Mouse (Mus musculus) gastrocnemius, adult 2 months (tissue): Measurements from ENCODE around the gene Leprot. TPM values are rescaled to one million over a fixed set of nuclear protein-coding genes. Genes with fewer than 3 reads are reported as not detected.

Experiments used
- DNase-seq: peaks from one replicate; pipeline ENCODE4 v3.0.0; 2022
- H3K27ac ChIP-seq: fragments of 200-600 bp; 2 replicates; pipeline ENCODE4 v1.8.1; 2022; ENCODE audit warnings: mild to moderate bottlenecking
- H3K4me3 ChIP-seq: fragments of 200-600 bp; 2 replicates; pipeline ENCODE4 v1.8.1; 2022; ENCODE audit warnings: mild to moderate bottlenecking, moderate library complexity
- CTCF ChIP-seq: fragments of 200-600 bp; IDR thresholded peaks from 2 replicates; pipeline ENCODE4 v1.8.1; 2022; ENCODE audit warnings: antibody characterized with exemption, mild to moderate bottlenecking, moderate library complexity
- intact Hi-C: fragments of 180-260 bp; cut with DNase I; formaldehyde crosslinking; loops from one replicate; pipeline ENCODE4 v1.15.1; 2025
- total RNA-seq, 2 experiments: library from RNA; stranded (reverse); gene quantifications; 2 replicates each; pipeline ENCODE4 v1.2.3; 2021

The Leprot gene
- total RNA-seq, 2 experiments from 2014 or later, result 7.4 to 12.0 TPM

GRCm38 (mm10) chr4:101646857-101647195 lies 692 bp upstream of the Leprot start:
- TF ChIP-seq CTCF, result no peak
- DNase-seq, result no peak
- peak overlapping the region; percentile 98 for H3K4me3 ChIP-seq
- intact Hi-C loops, result loop anchor here (5.0 to 10.0 kb wide), 2 partner anchors 175 to 262 kb away; no protein-coding TSS in a partner anchor
- peak overlapping the region; percentile 99 for H3K27ac ChIP-seq

GRCm38 (mm10) chr4:101647976-101648642 lies 591 bp downstream of the Leprot start:
- intact Hi-C loops, result loop anchor here (5.0 to 10.0 kb wide), 2 partner anchors 176 to 263 kb away; no protein-coding TSS in a partner anchor
- Histone ChIP-seq H3K4me3 (peak overlapping the region; percentile 98), H3K27ac (peak overlapping the region; percentile 99)
- DNase-seq, result no peak
- no peak for TF ChIP-seq CTCF

- no peak for DNase-seq
- intact Hi-C loops, result loop anchor here (5.0 to 10.0 kb wide), 2 partner anchors 176 to 264 kb away; no protein-coding TSS in a partner anchor
Observed at GRCm38 (mm10) chr4:101648745-101649144, 1.2 kb downstream of the Leprot start.

GRCm38 (mm10) chr4:101650961-101651360 lies 3.4 kb downstream of the Leprot start:
- H3K4me3 ChIP-seq, result no peak overlapping the region
- H3K27ac ChIP-seq, result no peak overlapping the region
- intact Hi-C loops, result no loop called here
- TF ChIP-seq CTCF, result no peak
- DNase-seq, result no peak

More at GRCm38 (mm10) chr4:101648745-101649144, 1.2 kb downstream of the Leprot start:
- TF ChIP-seq CTCF, result no peak
- Histone ChIP-seq H3K27ac (peak overlapping the region; percentile 99), H3K4me3 (peak overlapping the region; percentile 98)

GRCm38 (mm10) chr4:101654256-101654655 lies 6.7 kb downstream of the Leprot start:
- no peak for TF ChIP-seq CTCF
- no peak overlapping the region for H3K4me3 ChIP-seq

GRCm38 (mm10) chr4:101654788-101655414 lies 7.4 kb downstream of the Leprot start:
- no peak for TF ChIP-seq CTCF
- intact Hi-C loops, result loop anchor here (5.0 kb wide), 1 partner anchor 342 kb away; no protein-coding TSS in a partner anchor
- Histone ChIP-seq H3K4me3 (no peak overlapping the region), H3K27ac (peak overlapping the region; percentile 67)
- no peak for DNase-seq

More at GRCm38 (mm10) chr4:101654256-101654655, 6.7 kb downstream of the Leprot start:
- peak overlapping the region; percentile 2; the same call in 1 of the 2 replicates for H3K27ac ChIP-seq
- no peak for DNase-seq
- intact Hi-C loops, result no loop called here

GRCm38 (mm10) chr4:101655415-101655790 lies 7.9 kb downstream of the Leprot start:
- H3K27ac ChIP-seq, result peak overlapping the region; percentile 67
- no peak overlapping the region for H3K4me3 ChIP-seq
- DNase-seq, result no peak
- TF ChIP-seq CTCF, result no peak
- intact Hi-C loops, result loop anchor here (5.0 kb wide), 1 partner anchor 342 kb away; no protein-coding TSS in a partner anchor

GRCm38 (mm10) chr4:101656056-101656455 lies 8.5 kb downstream of the Leprot start:
- DNase-seq, result no peak
- intact Hi-C loops, result loop anchor here (5.0 kb wide), 1 partner anchor 341 kb away; no protein-coding TSS in a partner anchor
- TF ChIP-seq CTCF, result no peak
- Histone ChIP-seq H3K4me3 (peak overlapping the region; percentile 28), H3K27ac (peak overlapping the region; percentile 67)

GRCm38 (mm10) chr4:101656956-101657570 lies 9.5 kb downstream of the Leprot start:
- peak; percentile 58 for TF ChIP-seq CTCF

GRCm38 (mm10) chr4:101664160-101664750 lies 16.7 kb downstream of the Leprot start:
- H3K4me3 ChIP-seq, result no peak overlapping the region
- H3K27ac ChIP-seq, result no peak overlapping the region
- peak; percentile 92 for TF ChIP-seq CTCF
- DNase-seq, result peak; percentile 48
- intact Hi-C loops, result no loop called here

More at GRCm38 (mm10) chr4:101656956-101657570, 9.5 kb downstream of the Leprot start:
- DNase-seq, result no peak
- H3K27ac ChIP-seq, result peak overlapping the region; percentile 67
- no peak overlapping the region for H3K4me3 ChIP-seq
- intact Hi-C loops, result loop anchor here (5.0 kb wide), 1 partner anchor 340 kb away; no protein-coding TSS in a partner anchor

GRCm38 (mm10) chr4:101664766-101665165 lies 17.2 kb downstream of the Leprot start:
- no peak for DNase-seq
- no peak for TF ChIP-seq CTCF
- H3K4me3 ChIP-seq, result no peak overlapping the region
- intact Hi-C loops, result loop anchor here (5.0 kb wide), 1 partner anchor 192 kb away; no protein-coding TSS in a partner anchor
- no peak overlapping the region for H3K27ac ChIP-seq

- no peak for DNase-seq
- Histone ChIP-seq H3K27ac (no peak overlapping the region; the same call in 1 of the 2 replicates), H3K4me3 (no peak overlapping the region)
- no peak for TF ChIP-seq CTCF
- intact Hi-C loops, result loop anchor here (5.0 kb wide), 1 partner anchor 197 kb away; no protein-coding TSS in a partner anchor
Observed at GRCm38 (mm10) chr4:101669161-101669560, 21.6 kb downstream of the Leprot start.
